Mouse (Mus musculus): ENCODE results near the gene Mdga2.
A peak's percentile ranks its signal among the peaks of the same experiment; 100 is the strongest.

The Mdga2 gene

DNA sequence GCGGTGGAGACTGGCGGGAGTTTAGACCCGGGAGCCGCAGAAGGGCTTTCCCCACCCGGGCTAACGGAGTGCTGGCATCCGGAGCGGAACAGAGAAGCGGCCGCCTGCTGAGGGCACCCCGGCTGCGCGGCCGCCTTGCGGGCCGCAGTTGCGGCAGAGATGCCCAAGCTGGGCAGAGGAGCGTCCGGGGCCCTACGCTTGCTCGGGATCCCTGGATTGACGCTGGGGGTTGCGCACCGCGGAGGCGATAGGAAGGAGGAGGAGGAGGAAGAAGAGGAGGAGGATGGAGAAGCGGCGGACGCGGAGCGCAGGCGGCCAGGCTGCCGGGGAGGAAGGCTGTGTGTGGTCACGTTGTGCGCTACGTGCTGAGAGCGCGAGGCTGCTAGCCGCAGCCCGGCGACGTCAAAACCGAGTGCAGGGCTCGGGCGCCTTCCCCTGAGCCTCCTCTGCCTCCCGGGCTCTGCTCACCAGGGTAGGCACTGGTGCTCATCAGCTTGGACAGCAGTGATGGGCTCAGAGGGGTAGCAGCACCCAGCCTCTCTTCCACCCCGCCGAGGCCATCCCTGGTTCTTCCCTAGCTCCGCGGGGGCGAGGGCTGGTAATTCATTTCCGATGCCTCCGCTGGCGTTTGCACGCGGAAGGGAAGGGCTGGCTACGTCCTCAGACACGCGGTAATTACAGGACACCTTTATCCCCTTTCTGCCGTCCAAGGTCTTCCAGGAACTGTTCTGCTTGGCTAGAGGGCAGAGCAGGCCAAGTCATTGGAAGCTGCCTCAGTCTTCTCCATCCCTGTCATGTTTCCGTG lies at the start of gene Mdga2:
Mdga2 (minus strand) TSS at position 329 of the 805 bp plus-strand sequence.
- no peak for DNase-seq (ENCODE audit: low read depth)

DNA sequence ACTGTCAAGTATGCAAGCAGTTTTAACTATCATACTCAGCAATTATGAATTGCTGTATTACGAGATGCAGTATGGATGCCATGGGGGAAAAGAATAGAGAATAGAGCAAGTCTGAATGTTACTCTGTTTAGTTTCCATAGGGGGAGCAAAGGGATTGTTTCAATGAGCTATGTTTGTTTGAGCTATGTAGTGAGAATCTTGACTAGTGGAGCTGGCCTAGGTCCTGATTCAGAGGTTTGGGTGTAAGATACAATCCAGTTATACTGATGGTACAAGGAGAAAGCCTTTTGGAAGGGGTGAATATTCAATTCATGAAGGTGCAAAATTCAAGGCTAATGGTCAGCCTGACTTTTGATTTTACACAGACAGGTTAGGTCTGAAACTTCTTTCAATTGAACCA lies 45.1 kb upstream of the Mdga2 start:
- no peak for DNase-seq (ENCODE audit: low read depth)

DNA sequence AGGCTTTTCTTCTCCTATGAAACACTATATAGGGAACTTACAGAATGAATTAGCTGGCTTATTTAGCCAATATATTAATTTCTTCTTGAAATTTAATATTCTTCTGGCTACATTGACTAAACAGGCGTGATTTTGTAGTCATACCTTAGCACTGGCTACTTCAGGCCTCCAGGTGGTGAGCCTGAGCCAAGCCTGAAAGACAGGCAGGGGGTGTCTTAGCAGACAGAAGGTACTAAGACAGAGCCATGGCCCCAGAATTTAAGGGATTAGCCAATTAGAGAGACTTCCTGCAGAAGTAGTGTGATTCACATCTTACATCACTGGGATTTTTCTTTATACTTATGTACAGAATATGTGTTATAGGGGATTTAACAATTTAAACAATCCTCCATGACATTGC lies 1.2 kb upstream of the Mdga2 start:
- no peak for DNase-seq (ENCODE audit: low read depth)

DNA sequence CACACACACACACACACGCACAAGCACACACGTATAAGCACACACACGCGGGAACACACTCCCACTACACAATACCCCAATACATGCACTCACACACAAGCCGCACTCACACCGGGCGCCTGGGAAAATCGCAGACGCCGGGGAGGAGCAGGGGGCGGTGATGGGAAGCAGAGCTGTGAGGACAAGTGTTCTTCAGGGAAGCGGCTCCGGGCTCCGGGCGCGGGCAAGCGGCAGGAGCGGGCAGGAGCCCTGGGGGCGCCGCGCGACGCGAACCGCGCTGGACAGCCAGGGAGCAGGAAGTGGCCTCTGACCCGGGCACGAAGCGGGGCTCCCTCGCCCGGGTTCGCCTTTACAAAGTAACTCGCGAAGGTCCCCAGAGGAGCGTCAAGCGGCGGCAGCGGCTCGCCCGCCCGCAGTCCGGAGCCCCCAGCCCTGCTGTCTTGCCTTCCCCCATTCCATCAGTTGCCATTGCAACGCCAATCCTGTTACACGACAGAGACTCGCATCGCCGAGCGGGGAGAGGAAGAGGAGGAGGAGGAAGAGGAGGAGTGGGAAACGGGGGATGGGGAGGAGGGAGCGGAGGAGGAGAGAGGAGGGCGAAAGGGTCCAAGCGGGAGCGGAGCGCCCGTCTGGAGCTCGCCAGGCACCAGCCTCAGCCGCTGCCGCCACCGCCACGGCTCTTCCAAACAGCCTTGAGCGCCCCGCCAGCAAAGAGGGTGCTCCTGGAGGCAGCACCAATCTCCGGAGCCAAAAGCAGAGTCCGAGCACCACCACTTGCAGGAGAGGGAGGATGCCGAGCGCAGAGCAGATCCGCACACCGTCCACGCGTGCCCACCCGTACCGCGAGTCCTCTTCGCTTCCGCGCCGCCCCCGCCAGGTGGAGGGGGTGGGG lies 774 bp downstream of the Mdga2 start:
- no peak for DNase-seq (ENCODE audit: low read depth)

DNA sequence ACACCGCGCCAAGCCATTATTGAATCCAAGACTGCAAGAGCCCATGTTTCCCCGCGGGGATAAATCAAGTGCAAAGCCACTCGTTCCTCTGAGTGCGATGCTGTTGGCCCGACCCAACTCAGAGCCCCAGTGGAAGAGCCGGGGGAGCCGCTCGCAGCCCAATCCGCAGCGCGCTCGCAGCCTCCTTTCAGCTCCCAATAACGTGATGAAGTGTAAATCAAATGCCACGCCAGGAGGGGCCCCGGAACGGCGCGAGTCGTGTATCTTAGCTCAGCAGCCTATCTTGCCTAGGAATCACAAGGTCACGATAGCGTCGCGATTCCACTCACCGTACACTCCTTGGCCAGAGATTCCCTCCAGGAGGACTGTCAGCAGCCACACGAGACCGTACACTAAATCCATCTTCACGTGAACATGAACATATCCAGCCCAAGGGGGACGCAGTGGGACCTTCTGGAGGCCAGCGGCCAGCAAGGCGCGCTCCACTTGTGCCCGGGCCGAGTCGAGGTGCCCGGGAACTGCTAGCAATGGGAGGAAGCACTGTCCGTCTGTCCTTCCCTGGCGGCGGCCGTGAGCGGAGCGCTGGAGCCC lies 1.6 kb downstream of the Mdga2 start:
- DNase-seq (ENCODE audit: low read depth), result no peak

DNA sequence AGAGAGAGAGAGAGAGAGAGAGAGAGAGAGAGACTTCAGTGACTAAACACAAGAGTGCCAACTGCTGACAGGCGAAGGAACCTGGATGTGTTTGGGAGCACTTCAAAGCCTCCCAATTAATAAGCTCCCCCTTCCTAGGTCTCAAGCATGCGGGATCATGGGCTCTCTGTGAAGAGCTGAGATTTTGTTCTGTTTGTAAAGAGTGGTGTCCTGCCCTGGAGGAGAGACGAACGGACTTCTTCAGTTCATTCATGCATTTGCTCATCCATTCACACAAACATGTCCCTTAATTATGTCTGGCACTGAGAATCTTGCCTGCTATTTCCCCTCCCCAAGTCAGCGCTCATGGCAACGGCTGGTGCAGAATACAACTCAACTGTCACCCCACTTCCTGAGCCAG lies 2.3 kb downstream of the Mdga2 start:
- no peak for DNase-seq (ENCODE audit: low read depth)

DNA sequence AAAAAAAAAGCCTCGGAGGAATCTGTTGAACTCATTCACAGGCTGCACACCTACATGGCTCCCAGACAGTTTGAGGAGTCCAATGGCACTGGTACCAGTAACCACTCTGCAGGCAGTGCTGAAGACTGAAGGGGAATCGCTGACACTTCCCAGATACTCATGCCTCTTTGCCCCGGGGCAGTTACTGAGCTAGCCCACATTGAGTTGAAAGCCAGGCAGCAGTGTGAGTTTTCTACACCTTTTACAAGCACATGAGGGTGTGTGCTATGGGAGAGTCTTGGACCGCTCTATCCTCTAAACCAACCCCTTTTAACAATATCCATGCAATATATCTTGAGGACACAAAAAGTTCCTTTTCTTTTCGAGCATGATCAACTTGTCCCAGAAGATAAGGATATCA lies 2.8 kb downstream of the Mdga2 start:
- no peak for DNase-seq (ENCODE audit: low read depth)

DNA sequence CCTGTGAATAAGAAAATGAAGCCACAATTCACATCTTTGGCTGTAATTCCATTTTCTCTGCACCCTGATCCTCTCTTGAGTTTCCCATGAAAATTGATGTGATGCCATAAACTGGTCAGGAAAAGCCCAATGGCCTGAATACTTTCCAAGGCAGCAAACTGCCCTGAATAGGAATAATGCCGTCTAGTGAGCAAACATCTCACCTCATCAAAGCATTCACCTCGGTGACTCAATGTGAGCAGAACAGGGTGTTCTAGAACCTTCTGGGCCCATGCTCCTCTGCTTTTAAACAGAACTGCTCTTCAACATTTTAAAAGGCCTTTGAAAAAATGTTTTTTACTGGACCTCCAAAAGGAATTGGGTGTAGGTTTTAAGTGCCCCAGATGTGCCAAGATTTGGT lies 9.5 kb downstream of the Mdga2 start:
- DNase-seq (ENCODE audit: low read depth), result no peak

DNA sequence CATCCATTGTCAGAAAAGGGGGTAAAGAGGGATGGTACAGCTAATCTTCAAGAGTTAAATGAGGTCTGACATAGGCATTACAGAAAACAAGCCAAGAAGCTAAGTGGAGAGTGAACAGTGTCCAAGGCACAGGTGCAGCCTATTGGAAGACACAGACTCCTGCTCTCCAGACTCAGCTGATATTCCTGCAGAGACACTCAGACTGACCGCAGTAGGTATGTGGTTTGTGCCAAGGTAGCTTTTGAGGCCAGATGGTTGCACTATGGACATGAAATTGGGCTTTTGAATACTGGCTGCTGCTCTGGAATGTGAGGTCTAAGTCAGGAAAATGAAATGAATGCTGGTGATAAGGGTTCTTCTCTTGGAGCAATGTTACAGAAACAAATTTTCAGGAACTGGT lies 44.2 kb downstream of the Mdga2 start:
- no peak for DNase-seq (ENCODE audit: low read depth)

DNA sequence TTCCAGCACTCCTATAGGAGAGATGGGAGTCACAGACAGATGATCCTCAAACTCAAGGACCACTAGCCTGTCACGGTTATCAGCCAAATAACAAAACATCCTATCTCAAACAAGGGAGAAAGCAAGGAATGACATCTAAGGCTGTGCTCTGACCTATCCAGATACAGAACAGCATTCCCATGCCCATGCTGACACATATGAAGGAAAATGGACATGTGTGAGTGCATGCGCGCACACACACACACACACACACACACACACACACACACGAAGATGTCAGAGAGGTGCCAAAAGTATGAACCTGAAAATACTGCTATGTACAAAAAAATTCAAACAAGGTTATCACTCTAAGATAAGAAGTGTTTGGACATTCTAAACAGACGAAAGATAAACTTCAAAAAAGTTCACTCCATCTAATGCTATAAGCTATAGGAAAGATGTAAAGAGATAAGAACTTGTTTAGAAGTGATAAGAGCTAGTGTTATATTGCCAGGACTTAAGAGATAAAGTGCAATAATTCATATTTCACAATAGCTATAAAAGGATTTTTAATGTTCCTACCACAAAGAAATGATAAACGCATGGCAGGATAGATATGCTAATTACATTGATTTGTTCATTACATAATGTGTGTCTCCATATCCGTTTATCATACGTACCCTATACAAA lies 65.6 kb downstream of the Mdga2 start:
- no peak for DNase-seq (ENCODE audit: low read depth)

DNA sequence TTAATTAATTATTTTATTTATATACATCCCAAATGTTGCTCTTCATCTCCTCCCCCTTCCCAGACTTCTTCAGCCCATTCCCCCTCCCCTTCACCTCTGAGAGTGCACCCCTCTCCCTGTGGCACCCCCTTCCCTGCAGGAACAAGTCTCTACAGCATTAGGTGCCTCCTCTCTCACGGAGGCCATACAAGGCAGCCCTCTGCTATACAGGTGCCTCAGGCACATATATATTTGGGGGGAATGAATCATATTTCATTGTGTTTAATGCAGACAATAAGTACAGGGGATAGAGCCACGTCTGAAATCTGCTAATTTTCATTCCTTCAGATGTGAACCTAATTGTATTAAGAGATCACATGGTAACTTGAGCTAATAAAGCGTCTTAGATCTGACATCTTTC lies 69.3 kb downstream of the Mdga2 start:
- no peak for DNase-seq (ENCODE audit: low read depth)

DNA sequence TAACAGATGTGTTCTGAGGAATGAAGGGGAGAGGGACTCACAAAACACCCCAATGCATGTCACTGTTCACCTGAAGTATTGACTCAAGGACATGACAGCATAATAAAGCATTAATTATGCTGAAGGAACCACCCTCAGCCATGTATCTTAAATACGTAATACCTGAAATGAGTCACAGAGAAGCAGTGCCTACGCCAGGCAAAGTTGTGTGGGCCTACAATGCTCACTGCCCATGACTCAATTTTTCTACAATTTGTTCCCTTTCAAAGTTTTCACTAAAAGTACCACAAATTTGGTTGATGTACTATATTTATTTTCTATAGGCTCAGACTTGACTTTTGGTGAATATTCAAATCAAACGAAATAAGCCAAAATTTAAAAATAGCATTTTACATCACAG lies 80.7 kb downstream of the Mdga2 start:
- DNase-seq (ENCODE audit: low read depth), result no peak

DNA sequence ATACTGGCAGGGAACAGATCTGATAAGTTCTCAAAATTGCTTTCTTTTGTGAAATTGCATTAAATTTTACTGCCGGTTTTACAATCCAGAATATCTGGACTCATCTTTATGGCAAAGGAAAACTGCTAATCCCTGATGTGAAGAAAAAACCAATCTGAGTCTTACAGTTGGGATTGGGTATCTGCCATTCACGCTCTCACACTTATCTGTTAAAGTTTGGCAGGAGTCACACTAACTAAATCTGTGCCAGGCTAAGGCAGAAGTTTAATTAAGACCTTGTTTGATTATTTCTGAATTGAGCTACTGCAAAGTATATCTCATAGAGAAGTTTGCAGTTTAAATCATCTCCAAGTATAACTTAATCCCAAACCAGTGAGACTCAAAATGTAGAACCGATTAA lies 82.2 kb downstream of the Mdga2 start:
- no peak for DNase-seq (ENCODE audit: low read depth)

DNA sequence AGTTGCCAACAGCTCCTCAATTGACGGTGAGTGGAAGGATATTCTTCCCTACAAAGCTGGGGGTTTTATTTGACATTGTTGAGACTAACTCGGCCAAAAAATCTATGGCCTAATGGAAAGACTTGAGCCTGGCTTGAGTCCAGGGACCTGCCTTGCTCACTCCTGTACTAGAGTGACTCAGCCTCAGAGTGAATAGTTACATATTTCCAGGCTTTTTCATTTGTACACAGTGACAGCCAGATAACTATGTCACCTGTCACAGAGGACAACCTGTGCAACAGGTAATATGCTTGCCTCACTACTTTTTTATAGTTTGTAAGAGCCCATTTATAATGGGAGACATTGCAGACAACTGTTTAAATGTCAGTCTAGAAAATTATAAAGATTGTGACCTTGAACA lies 94.9 kb downstream of the Mdga2 start:
- DNase-seq (ENCODE audit: low read depth), result no peak

DNA sequence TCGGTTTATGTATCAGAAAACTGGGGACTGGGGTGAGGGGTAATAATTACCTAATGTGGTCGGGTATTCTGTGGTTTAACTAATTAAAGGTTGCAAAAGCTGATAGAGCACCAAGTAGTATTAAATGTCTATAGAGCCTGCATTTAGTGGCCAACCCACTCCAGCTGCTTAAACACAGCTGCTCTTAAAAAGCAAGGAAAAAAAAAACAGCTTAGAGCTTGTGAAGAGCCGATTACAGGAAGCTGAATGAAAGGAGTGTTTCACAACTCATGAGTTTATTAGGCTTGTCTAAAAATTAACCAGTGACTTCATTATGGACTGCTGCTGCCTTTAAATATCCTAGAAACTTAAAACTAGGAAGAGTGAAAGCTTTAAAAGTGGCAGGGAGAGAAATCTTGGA lies 98.5 kb downstream of the Mdga2 start:
- no peak for DNase-seq (ENCODE audit: low read depth)

DNA sequence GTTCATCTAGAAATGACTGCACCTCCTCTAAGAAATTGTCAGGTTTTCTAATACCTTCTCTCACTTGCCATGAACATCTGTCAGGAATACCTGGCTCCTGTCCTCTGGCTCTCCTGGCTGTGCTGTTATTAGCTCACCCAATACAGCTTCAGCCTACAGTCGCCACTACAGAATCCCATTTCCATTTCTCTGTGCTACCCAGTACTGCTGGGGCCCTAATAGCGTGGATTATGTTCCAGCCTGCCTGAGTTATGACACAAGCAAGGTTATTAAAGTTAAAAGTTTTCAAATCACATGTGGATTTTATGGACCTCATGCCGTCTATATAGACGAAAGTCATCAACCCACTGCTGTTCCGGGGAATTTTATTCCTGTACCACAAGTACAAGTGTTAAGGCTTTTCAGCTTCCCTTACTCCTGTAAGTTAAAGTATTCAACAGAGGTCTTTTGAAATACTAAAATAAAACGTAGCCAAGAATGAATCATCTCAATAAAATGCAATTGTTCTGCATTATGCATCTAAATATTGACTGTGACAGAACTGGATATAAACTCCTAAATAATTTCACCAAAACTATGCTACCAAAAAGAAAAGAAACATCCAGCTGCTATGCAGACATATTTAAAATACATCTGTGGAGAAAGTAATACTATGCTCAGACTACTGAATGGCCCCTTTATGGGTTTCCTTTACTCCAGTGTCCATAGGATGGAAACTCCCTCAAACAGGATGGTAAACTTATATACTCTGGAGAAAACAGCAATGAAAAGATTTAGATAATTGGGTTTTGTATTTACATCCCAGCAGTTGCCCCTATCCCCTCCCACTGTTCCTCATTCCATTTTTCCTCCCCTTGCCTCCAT lies 103.5 kb downstream of the Mdga2 start:
- no peak for DNase-seq (ENCODE audit: low read depth)

DNA sequence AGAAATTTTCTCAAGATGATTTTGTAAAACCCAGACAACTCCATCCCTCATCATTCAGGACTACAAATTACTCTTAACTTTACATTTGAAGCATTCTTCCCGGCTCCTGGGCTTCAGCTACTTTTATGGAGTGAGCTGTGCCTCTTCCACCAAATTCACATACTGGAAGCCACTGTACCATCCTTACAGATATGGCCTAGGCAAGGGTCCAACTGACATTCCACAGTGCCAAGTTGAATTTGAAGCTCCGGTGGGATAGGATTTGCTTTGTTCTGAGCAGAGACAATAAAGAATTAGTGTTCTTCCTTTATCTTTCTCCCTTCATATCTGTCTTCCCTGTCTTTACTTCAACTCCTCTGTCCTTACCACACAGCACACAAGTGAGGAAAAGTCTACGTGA lies 118.2 kb downstream of the Mdga2 start:
- no peak for DNase-seq (ENCODE audit: low read depth)

DNA sequence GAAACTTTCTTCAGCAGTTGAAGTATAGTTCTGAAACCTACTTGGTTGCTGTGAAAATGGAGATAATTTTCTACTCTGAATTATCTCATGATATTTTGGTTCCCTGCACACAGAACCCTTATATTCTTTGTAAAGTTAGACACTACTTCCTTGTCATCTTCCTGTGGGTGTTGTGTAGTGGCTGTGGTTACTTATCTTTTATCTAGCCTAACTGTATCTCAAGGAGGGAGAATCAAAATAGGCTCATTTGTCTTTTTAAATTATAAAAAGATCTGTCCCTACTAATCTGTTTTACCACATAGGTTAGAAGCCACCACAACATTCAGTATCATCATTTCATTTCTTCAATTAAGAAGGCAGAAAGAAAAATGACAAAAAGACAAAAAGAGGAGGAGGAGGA lies 127.9 kb downstream of the Mdga2 start:
- DNase-seq (ENCODE audit: low read depth), result no peak

DNA sequence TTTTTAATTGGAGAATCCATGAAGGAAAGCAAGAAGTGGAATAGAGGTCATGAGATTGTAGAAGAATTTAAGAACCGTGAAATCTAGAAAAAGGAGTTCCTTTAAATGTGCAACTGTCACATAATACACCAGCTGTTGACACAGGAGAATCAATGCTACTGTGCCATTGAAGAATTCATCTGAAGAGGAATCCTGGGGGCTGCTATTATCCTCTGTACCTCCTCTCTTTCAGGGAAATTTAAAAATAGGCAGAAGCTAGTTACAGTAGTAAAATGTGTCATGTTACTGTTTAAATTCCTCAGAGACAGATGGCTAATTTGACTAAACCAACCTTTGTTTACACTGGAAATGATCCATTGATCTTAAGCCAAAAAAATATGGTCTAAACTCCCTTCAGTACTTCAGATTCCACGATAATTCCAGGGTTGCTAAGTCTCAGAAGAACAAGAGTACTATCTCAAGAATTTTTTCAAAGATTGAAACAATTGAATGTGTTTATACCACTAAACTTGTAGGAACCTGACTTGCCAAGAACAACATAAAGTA lies 131.9 kb downstream of the Mdga2 start:
- no peak for DNase-seq (ENCODE audit: low read depth)

DNA sequence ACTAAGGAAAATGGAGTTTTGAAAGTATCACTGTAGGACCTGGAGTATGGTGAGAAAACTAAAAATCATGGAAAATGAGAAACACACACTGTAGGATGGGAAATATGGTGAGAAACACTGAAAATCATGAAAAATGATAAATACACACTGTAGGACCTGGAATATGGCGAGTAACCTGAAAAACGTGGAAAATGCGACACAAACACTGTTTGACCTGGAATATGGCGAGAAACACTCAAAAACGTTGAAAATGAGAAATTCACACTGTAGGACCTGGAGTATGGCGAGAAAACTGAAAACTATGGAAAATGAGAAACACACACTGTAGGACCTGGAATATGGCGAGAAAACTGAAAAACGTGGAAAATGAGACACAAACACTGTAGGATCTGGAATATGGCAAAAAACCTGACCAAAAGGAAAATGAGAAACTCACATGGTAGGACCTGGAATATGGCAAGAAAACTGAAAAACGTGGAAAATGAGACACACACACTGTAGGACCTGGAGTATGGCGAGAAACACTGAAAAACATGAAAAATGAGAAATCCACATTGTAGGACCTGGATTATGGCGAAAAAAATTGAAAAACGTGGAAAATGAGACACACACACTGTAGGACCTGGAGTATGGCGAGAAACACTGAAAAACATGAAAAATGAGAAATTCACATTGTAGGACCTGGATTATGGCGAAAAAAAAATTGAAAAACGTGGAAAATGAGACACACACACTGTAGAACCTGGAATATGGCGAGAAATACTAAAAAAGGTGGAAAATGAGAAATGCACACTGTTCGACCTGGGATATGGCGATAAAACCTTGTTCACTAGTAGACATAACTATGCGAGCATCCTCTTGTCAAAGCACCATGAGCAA lies 163.0 kb downstream of the Mdga2 start:
- peak; percentile 21 for DNase-seq (ENCODE audit: low read depth)
